Mouse (Mus musculus): ENCODE results near the gene Dand5.

DNA sequence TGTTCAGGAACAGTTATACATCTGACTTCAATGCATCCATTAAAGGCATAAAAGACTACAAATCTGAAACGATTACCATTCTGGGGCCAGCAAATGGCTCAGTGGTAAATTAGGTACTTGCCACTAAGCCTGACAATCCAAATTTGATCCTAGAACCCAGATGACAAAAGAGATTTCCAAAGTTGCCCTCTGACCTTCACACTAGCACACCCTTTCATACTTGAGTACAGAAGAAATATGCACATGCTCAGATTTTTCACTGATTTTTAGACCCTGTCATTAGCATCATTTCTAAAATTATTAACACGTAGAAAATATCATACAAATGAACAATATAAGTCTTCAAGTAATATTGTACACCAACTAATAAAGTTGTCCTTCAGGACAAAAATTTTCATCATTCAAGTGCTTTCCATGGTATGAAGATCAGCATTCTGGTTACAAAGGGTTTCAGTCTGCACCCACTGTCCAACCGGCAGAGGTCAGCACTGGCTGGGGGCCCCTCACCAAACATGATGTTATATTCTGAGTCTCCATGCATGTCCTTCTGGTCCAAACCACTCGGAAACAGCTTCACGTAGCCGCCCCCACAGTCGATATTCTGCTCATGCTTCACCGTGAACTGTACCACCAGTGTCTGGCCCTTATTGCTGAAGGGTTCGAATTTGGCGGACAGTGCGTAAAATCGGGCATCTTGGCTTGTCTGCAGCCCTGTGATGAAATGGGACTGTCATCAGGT lies 22.9 kb upstream of the Dand5 start:
- TF ChIP-seq CTCF (IDR thresholded peaks at IDR 0.05; ENCODE audit: extremely low read depth, insufficient read length, insufficient replicate concordance, low read depth, low read length) (peak; percentile 42; the same call in 1 of the 2 replicates), POLR2A (IDR thresholded peaks at IDR 0.05; ENCODE audit: low read depth, low read length) (no peak; the same call in 1 of the 2 replicates)

Data from small intestine, adult 2 months (tissue).